Mouse (Mus musculus): ENCODE results near the gene Sinhcaf.
A peak's percentile ranks its signal among the peaks of the same experiment; 100 is the strongest.
"Not testable (repeated sequence)": the region's sequence is repeated elsewhere in the genome, so short reads cannot be mapped to it uniquely, and the experiment has no call there.

The Sinhcaf gene

DNA sequence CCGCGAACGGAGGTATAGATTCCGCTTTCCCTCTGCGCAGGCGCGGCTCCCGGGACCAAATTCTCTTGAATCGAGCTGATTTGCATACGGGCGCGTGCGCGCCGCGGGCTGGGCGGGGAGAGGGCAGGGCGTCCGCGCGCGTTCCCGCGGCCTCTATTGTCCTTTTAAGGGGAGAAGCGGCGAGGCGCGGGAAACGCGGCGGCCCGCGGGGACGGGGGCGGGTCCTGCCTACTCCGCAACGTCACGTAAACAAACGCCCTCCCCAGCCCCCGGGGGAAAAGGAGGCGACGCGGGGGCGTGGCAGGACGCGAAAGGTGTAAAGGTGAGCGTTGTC lies at the start of gene Sinhcaf:
Sinhcaf (minus strand) TSS at position 59 of the 334 bp plus-strand sequence.
- DNase-seq (ENCODE audit: low spot score): peak; percentile 98

DNA sequence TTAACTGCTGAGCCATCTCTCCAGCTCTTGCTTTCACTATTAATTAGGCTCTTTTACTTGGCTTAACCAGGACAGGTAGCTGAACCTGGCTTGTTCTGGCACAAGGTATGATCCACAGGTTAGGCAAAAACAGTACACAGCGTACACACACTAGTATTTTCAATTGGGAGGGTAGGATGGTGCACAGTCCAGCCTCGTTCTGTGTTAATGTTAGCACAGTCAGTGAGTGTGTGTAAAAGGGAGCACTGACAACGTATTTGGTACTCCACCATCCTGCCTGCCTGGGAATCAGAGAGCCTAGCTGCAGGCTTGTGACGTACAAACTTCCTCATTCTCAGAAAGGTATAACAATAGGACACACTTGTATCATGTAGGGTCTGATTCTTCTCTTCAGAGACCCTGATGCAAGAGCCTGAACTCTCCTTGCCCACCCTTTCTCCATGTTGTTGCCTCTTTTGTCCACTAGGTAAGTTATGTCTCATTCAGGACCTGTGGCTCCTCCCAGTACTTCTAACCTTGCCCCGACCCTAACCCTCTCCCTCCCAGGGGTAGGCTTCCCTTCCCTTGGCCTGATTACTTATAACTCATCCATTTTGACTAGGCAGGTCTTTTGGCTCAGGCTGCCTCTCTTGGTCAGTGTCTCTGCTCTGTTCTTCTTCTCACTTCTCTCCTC lies 48.2 kb upstream of the Sinhcaf start:
- no peak for DNase-seq (ENCODE audit: low spot score)

DNA sequence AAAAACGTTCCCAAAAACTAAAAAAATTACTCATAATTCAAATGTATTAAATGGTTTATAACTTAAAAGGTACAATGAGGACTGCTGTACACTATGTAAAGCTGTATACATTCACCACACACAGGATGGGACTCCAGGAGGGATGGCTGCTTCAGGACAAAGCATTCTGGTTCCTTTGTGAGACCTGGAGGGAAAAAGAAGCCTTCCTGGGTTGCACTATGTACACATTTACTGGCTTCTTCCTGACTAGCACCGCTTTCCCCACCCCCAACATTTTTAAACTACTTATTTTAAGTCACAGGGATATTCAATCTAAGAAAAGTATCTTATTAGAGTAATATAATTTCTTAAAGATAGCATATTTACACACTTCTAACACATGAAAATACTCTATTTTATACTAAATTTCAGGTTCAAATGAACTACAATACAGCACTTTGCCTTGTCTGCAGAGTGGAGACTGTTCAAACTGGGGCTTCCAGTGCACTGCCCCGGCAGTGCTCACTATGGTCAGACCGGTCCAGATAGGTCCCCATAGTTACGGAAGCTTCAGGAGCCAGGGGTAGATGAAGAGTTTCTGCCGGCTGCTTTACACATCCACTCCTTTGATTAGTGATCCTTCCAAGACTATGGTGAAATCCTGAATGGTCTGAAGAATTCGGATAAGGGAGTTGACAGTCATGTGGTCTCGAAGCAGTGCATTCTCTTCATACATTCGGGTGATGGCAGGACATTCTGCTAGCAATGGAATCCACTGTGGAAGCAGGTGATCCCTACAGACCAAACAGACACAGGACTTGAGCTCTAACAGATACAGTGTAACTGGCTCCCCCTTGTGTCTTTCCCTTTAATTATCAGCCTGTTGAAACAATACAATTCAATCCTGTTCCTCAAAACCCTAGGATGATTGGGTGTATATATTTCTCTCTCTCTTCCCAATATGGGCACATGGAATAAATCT lies 47.1 kb upstream of the Sinhcaf start:
- DNase-seq (ENCODE audit: low spot score): peak; percentile 8

DNA sequence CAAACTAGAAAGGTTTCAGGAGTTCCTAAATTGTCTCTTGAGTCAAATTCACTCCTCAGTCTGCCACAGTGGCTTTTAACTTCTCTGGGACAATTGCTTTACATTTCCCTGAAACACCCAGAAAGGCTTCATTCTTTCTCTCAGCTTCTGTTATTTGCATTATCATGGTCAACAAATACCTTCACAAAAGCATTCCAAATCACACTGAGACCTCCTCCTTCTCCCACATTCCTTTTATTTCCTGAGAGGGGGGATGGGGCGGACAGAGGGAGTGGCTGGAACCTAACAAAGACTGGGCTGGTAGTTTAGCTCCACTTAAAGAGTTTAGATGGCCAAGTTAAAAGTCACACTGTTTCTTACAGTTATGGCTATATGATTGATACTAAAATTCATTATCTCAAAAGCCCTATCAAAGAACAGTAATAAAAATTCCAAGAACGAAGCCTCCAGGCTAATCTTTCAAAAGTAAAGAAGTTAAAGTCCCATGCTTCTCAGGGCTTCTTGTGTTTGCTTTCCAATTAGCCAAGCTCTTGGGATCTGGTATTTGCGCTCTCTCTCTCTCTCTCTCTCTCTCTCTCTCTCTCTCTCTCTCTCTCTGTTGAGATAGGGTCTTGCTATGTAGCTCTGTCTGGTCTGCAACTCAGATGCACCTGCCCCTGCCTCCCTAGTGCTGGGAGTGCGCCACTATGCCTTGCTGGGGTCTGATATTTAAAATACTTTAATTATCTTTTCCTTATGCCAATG lies 46.3 kb upstream of the Sinhcaf start:
- no peak for DNase-seq (ENCODE audit: low spot score)

DNA sequence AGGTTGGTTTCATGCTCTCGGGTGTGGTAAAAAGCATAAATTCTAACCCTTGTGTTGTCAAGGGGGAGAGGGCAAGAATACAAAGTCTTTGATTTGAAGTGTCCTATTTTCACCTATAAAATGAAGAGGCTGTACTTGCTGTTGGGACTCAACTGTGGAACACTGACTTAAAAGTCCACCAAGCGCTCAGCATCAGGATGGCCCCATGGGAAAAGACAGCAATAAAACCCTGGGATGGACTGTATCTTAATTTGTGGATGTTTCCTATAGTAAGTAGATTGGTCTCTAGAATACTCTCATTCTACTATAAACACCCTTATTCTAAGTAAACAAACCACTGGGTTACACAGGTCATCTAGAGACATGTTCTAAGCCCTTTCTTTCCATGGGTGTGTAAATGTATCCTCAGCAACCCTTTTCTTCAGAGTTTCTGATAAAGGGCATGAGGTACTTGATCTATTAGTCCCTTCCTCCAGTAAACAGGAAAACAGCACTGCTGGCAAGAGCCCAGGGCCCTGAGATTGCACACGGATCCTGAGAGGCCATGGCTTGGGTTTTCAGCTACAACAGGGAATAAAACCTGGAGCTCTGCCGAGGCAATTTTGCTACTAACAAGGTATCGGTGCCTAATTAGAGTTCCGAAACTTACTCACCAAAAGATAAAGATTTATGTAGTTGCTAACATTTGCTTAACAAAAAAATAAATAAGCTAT lies 45.5 kb upstream of the Sinhcaf start:
- no peak for DNase-seq (ENCODE audit: low spot score)

DNA sequence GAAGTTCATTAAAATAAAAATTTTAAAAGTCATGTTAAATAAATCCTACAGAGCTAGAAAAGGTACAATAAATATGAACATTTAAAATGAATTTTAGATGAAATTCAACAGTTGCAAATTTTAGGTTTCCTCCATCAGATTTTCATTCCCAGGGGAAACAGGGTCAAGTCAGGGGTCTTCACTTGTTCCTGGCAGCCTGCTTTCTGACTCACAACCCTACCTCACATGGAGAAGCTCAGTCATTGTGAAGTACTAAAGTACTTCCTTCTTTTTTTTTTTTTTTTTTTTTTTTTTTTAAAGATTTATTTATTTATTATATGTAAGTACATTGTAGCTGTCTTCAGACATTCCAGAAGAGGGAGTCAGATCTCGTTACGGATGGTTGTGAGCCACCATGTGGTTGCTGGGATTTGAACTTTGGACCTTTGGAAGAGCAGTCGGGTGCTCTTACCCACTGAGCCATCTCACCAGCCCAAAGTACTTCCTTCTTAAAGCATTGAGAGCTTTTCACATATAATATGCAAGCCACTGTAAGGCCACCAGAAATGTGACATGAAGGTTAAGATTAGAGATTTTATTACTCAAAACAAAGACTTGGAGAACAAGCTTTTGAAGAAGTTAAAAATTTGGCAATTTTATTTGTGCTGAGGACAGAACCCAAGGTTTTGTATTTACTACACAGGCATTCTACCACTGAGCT lies 43.7 kb upstream of the Sinhcaf start:
- DNase-seq (ENCODE audit: low spot score): not testable (repeated sequence)

DNA sequence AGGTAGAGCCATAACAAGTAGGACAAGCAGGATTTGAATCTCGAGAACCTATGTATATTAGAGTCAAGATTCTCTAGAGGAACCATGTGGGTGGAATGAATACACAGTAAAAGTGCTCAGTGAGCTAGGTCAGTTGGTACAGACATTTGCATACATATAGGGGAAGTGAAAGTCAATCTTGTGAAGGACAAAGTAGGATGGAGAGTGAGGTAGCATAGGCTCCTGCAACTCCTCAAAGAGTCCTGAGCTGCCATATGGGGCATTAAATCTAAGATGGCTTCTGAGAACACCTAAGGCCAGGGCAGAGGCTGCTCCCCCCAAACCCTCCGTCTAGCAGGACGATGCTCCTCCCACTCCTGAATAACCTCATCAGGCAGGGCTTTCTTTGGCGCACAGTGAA lies 39.7 kb upstream of the Sinhcaf start:
- DNase-seq (ENCODE audit: low spot score): no peak

DNA sequence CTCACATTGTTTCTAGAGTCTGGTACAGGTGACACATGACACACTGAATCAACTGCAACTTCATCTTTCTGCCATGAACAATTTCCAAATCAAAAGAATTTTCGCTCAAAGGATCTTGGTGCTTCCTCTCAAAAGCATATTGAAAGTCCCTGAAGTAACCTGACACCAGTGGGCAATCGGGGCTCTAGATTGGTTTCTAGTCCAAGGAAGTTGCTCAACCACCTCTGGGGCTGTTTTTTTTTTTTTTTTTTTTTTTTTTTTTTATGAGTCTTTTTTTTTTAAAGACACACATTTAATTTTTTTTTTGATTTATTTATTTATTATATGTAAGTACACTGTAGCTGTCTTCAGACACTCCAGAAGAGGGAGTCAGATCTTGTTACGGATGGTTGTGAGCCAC lies 34.2 kb upstream of the Sinhcaf start:
- DNase-seq (ENCODE audit: low spot score): no peak

DNA sequence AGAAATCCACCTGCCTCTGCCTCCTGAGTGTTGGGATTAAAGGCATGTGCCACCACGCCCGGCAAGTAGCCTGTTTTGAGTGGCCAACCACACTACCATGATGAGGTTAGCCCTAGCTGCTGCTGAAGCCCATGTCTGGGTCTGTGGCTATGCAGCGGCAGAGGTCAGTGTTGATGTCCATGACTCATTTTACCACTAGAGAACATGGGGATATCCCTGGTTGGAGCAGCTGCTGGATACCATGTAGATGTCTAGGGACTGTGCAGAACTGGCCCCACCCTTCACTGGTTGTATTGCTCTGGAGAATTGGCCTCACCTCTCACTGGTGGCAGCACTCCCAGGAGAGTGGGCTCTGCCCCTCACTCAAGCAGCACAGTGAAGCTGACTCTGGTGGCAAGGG lies 28.8 kb upstream of the Sinhcaf start:
- DNase-seq (ENCODE audit: low spot score): no peak

DNA sequence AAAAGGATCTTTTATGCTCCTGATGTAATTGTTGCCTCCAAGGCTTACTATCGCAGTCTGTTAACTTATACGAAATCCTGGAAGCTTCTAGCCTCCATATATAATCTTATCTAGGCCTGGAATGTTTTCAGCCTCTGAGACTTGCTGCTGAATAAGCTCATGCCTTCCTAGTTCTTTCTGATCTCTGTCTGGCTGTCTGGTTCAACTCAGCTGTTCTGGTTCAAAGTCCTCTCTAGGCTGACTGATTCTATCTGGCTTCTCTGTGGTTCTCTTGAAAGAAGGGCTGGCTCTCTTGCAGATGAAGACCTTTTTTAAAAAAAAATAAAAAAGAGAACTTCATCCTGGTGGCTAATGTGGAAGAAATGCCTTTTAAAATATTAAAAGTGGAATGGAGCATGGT lies 26.6 kb upstream of the Sinhcaf start:
- no peak for DNase-seq (ENCODE audit: low spot score)

DNA sequence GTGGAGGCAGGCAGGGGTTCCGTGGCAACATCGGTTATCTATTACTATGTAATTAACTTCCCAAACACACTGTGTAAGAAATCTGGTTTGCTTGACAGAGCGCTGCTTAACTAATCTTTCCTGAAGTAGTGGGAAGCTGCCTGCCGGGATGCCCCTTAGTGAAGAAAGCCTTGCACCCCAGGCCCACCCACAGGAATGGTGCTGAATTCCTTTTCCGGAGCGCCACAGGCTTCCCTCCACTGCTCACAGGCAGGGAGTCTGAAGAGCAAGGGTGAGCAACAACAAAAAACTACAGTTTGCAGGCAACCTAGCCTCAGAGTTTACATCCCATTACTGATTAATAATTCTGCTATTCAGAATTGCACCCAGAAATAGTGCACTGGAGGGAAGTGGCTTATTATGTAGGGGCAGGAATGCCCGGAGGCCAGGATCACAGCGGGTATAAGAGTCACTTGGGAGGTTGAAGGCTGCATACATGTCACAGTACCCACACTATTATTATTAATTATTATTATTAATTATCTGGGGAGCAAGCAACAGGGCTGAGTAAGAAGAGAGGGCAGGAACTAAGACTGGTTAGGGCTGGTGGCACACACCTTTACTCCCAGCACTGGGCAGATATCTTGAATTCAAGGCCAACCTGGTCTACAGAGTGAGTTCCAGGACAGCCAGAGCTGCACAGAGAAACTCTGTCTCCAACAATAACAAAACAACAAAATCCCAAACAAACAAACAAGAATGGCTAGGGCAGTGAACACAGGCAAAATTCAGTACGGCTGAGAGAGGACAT lies 26.0 kb upstream of the Sinhcaf start:
- no peak for DNase-seq (ENCODE audit: low spot score)

DNA sequence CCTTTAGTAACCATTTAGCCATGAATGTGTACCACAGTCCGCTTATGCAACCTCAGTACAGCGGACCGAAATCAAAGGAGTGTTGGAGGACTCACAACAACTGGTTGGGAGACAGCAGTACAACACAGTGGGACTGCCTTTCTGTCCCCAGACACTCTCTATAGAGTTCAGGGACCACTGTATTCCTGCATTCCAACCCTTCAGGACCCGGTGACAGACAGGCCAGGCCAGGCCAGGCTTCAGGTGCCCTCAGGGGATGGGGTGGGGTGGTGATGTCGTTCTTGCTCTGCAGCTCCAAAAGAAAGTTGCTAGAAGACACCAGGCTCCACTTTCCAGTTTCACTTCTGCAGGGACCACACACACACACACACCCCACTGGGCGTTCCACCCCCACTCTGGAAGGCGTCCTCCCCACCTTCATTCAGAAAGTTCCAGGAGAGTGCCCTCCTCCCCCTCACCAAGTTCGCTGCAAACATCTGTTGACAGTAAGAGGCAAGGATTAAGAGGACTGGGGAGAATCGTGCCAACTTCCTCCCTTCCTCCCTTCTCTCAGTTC lies 25.2 kb upstream of the Sinhcaf start:
- no peak for DNase-seq (ENCODE audit: low spot score)

DNA sequence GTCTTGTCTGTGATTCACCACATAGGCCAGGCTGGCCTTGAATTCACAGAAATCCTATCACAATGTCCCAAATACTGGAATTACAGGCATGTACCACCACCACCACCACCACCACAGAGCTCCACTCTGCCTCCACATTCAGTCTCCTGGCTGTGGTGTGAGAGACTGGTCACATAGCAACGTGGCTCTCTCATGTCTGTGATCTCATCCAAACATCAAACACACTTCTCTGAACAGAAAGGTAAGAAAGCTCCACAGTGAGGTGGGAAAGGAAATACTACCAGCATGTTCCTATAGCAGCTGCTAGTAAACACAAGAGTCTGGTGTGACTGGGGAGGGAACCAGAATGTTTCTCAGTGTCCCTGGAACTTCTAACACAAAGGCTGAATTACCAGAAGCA lies 15.0 kb upstream of the Sinhcaf start:
- no peak for DNase-seq (ENCODE audit: low spot score)

DNA sequence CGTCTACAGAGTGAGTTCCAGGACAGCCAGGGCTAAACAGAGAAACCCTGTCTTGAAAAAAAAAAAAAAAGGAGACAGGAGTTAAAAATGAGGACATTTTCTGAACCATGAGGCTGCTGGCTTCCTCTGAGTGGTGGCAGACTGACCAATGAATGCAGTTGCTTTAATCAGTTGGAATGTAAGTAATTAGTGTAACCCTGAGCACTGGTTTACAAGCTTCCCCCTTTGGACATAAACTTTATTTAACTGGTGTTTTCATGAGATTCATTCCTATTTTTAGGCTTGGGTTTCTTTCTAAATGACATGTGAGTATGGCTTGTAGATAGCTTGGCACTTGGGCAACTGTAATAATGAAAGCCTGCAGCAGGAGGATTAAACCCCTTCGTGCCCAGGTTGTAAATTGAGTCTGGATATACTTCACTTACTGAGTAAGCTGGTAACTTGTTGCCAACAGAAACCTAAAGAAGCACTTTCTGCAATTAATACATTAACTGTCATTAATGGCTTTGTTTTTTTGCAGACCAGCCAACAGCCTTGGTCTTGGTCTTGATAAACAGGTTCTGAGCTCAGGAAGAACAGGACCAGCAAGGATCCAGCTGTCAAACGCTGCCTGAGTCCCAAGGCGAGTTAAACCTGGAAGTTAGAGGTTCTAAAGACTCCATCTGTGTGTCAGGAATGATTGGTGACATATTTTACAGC lies 13.4 kb upstream of the Sinhcaf start:
- DNase-seq (ENCODE audit: low spot score): no peak

DNA sequence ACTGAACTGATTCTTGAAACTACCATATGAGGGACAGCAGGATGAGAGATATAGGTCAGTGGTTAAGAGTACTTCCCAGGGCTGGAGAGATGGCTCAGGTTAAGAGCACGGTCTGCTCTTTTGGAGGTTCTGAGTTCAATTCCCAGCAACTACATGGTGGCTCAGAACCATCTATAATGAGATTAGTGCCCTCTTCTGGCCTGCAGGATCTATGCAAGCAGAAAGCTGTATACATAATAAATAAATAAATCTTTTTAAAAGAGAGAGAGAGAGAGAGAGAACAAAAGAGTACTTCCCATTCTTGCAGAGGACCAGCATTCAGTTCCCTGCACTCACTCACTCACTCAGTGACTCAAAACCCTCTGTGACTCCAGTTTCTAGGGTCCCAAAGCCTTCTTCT lies 12.4 kb upstream of the Sinhcaf start:
- DNase-seq (ENCODE audit: low spot score): no peak

DNA sequence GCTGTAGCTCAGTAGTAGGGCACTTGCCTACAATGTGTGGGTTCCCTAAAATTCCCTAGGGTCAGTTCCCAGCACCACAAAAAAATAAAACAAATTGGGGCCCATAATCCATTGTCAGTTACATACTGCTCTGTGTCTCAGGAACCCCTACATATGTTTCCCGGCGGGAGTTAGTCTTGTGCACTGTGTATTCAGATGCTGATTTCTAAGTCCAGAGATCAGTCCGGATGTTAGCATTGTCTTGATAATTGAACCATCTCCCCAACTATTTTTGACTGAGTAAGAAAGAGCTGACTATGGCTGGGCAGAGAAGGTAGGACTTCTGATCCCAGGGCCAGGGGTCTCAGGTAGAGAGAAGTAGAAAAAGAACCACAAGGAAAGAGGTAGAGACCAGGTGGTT lies 10.8 kb upstream of the Sinhcaf start:
- DNase-seq (ENCODE audit: low spot score): no peak

DNA sequence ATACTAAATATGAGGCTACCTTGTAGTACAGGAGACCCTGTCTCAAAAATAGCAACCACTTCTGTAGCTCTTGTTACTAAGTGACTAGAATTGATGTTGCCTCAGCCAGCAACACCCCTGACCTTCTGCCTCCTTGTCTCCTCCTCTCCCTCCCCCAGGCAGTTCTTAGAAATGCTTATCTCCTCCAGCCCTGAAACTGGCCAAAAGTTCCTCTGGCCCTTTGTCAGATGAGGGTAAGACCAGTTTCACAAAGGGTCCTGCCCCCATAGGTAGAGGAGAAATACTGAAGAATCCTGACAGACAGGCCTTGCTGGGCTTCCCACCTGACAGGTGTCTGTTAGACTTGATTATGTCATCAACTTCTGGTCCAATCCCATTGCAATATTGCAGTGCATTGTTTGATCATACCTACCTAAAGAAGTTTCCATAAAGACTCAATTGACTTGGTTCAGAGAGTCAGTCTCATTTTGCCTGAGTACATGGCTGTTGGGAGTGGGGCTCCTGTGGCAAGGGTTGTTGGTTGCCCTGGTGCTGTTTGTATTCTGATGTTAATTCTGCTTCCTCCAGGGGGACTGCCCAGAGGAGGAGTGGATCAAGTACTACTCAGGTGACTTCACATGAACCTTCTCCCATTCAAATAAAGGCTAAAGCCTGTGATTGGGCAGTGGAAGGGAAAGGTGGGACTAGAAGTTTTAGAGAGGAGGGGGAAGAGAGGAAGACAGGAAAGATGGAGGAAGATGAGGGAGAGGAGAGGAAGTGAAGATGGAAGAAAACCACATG lies 9.6 kb upstream of the Sinhcaf start:
- no peak for DNase-seq (ENCODE audit: low spot score)

DNA sequence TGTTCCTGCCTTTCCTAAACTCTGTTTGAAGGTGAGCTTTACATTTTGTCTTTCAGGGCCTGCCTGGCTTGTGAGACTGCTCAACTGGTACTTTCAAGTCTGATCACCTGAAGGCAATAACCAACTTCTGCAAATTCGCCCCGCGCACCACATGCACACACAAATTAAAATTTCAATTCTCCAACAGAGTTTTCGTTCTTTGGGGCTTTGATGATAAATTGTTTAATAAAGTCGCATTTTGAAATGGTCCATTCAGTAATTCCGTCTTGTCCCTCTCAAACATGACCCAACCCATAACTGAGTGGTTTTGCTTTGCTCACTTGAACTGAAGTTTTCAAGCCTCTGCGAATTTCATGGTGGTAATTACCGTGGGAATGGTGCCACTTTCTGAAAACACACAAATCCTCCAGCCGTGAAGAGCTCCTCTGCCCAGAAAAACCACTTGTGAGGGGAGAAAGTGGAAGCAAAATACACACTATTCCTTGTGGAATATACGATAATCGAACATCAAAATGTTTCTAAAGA lies 676 bp upstream of the Sinhcaf start:
- no peak for DNase-seq (ENCODE audit: low spot score)

Measured in c-Kit-positive CD71-positive TER-119-positive erythroid progenitor cells, embryonic 14.5 days (primary cell).